Mouse (Mus musculus) retina, embryonic 14.5 days (tissue): ENCODE measurements at regions not wholly inside any gene's neighbourhood (a gene's known extent, or its start where the extent isn't known, plus 50 kb on each side); places are given as distances from the start of the nearest gene placed in this dataset.

Experiments used
- DNase-seq: peaks from one replicate; pipeline ENCODE4 v3.0.0-alpha.2; 2015; ENCODE audit warnings: low spot score

DNA sequence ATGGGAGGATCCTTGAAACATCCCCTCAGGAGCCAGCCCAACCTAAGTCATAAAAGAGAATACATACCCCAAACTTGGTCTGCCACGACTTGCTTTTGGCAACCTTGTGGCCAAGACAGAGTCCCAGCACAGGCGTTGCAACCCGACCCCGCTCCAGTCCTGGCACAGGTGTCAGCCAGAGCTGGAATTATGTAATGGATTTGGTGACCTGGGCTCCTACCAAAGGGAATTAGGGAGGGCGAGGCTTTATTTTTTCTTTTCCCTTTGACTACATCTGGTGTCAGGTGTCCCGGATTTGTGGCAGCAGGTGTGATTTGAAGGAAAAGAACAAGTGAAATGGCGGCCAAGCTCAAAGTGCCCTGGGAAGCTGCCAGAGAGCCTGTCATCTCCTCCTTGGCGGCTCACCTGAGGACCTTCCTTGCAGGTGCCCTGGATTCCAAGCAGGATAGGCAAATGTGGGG lies 212.9 kb downstream of the Mef2c start:
- DNase-seq, result peak; percentile 37

GRCm38 (mm10) chr13:83717686-83718210 lies 213.9 kb downstream of the Mef2c start:
- peak; percentile 25 for DNase-seq

- DNase-seq, result peak; percentile 32
Observed at GRCm38 (mm10) chr13:83718431-83719410, 214.9 kb downstream of the Mef2c start.

DNA sequence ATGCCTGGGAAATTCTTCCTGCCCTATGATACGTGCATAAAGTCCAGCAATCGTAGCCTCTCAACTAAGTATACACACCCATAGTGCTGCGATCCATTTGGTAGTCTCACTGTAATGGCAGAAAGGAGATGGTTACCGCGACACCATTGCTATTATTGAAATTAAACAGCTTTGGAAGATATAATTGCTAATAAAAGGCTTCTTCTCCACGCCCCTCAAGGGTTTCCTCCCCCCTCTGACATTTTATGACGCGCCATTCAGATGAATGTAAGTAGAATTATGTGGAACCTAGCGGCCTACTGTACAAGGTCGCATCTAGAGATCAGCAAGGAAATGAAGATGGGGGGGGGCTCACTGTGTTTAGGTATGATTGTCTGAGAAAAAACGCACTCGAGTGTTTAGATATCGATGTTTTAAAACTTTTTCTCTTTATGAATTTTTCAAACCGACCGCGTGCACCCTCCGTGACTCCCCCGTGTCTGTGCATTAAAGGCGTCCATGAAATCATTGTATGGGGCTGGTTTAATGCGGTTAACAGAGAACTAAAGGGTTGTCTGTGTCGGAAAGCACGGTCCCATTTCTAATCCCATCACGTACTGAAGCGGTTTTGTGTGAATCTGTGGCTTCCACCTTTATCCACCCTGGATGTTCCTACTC lies 215.9 kb downstream of the Mef2c start:
- peak; percentile 58 for DNase-seq

DNA sequence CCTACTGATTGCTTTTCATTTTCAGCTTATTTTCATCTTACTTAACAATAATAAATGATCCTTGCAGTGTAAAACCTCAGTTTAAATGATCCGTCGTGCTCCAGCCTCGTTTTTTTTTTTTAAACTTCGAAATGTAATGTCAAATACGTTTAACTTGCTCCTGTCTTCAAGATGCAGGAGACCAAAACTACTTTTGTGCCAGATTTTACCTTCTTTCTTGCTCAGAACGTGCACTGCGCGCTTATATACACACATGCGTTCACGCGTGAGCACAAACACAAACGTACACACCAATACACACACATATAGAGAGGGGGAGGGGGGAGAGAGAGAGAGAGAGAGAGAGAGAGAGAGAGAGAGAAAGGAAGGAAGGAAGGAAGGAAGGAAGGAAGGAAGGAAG lies 216.5 kb downstream of the Mef2c start:
- DNase-seq, result no peak

DNA sequence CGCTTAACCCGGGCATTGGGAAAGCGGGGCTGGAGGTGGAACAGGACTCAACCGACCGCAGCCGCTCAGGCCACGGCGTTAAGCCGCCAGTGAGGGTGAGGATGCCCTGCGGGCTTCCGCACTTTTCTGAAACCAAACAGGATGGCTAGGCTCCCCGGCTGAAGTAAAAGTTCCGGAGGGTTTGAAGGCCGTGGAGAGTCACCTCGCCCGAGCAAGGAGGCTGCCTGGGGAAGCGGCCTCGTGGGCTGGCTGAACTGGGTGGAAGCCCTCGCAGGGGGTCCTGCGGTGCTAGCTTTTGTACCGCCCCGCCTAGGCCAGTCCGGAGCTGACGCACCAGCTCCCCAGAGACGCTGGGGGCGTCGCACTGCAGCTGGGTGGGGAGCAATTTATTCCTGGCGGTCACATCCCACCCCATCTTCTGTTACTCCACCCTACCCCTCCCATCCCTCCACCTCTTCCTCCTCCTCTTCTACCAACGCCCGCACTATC lies 217.1 kb downstream of the Mef2c start:
- DNase-seq, result peak; percentile 74

- peak; percentile 54 for DNase-seq
Observed at GRCm38 (mm10) chr13:83721563-83721962, 217.7 kb downstream of the Mef2c start.

GRCm38 (mm10) chr13:83722241-83722640 lies 218.4 kb downstream of the Mef2c start:
- DNase-seq, result peak; percentile 45

DNA sequence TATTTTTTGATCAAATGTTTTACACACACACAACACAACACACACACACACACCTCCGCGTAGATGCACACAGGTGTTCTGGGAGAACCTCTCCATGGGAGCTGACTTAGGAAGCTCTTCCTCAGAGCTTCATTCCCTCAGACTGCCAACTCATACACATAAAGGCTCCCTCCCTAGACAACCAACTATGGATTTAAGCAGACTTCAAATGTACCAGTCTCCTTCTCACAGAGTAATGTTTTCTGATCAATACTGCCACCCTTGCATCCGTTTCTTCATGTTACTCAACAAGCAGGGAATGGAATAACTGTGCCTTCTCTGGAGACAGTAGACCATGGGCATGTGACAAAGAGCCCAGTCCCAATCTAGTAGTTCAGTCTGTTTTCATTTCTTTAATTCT lies 219.0 kb downstream of the Mef2c start:
- peak; percentile 15 for DNase-seq

DNA sequence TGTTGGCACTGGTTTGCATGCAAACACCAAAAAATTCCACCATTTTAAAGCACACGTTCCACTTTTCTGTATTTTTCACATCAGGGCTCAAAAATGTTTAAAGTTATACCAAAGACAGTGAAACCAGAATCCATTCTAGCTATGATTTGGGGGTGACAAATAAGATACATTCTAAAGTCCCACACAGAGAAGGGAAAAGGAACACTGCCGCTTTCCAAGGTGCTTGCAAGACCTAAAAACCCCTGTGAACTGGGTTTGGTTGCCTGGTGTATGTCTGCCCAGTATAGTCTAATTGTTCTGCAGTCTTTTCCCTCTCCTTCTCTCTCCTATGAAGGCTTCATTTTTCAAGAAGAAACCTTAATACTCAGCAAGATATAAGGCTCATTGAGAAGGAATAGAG lies 219.6 kb downstream of the Mef2c start:
- DNase-seq, result no peak

DNA sequence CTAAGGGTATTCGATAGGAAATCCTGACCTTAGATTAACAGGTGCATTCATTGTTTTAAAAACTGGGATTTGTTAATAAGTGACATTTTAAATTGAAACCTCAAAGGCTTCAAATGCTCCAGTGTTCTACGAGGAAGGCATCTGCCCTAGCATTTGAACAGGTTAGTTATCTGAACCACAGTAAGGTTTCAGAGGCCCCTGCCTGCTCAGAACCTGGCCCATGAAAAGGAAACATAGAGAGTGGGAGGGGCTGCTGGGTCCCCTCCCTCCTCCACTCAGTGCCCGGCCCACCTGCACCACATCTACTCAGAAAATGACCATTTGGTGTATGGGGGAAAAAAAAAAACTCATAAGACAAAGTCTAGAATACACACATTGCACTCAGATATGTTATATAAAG lies 220.4 kb downstream of the Mef2c start:
- DNase-seq, result no peak

DNA sequence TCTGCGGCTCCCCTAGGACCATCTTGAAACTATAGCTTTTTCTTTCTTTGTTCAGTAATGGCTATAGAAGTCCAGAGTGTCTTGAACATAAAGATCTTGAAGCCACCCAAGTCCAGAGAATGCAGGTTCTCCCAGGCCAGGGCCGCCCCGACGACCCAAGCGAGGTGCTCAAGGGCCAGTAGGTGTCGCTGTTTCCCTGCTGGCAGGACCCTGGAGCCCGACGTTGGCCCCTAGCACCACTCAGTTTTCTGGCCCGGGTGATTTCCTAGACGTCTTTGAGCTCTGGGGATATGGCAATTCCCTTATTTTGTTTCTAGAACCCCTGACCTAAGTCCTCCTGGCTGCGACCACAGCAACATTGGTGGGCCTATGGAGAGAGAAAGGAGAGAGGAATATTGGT lies 221.2 kb downstream of the Mef2c start:
- DNase-seq, result peak; percentile 91

GRCm38 (mm10) chr13:83725831-83726230 lies 222.0 kb downstream of the Mef2c start:
- peak; percentile 40 for DNase-seq

GRCm38 (mm10) chr13:83726346-83726975 lies 222.6 kb downstream of the Mef2c start:
- DNase-seq, result peak; percentile 25

- peak; percentile 84 for DNase-seq
Observed at GRCm38 (mm10) chr13:83727051-83727765, 223.4 kb downstream of the Mef2c start.

DNA sequence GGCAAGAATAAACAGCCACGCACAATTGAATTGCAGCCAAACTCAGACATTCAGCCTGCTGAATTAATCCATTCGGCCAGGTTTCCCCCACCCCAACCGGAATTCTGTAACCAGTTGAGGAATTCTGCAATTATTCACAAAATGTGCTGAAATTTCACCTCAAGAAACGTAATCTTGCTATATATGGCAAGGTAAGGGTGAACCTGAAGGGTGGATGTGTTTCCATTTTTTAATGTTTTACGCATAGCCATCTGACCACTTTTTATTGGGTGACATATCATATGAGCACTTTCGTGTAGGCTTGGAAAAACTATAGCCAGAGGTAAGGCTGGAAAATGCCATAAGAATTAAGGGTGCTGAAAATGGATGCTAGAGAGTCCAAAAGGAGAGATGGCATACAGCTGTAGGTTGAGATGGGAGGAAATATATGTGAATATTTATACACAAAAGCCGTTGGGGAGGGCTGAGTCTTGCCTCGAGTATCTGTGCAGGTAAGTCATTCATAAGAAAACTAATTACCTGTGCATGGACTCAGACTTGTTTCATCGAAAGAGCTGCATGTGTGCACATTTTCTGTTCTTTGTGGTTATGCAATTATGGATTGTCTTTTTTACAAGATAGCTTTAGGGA lies 224.0 kb downstream of the Mef2c start:
- DNase-seq, result no peak

GRCm38 (mm10) chr13:83728421-83729010 lies 224.7 kb downstream of the Mef2c start:
- DNase-seq, result peak; percentile 39

DNA sequence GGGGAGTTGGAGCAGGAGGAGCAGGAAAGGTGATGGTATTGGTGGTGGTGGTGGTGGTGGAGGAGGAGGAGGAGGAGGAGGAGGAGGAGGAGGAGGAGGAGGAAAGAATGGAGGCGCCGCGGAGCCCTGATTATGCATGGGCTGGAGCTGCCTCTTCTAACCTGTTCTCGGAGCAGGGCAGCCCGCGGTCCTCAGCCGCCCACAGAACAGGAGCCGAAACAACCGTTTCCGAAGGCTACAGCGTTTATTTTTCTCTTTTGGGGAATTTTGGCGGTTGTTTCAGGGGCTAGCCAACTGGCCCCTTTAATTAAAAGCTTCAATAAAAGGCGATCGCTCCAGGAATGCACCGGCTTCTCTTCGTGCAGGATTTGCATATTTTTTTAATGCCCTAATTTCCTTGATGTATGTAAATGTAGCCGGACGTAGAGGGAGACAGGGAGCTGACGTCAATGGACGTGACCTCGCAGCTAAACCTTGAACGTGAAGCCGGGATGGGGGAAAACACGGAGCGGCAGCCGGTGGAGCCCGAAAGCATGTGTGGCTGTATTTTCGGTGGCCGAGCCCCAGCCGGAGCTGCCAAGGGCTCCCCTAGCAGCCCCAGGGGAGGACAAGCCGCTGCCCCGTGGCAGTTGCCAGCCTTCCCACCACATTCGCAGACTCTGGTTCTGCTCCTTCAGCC lies 225.6 kb downstream of the Mef2c start:
- DNase-seq, result peak; percentile 90

- no peak for DNase-seq
Observed at GRCm38 (mm10) chr13:83730155-83730712, 226.4 kb downstream of the Mef2c start.
